Mouse (Mus musculus) CH12.LX (cell line): ENCODE measurements at regions not wholly inside any gene's neighbourhood (a gene's known extent, or its start where the extent isn't known, plus 50 kb on each side); places are given as distances from the start of the nearest gene placed in this dataset.

ENCODE experiments used
- DNase-seq: peaks from one replicate; pipeline ENCODE4 v3.0.0-alpha.2; 2013; ENCODE audit errors: extremely low read depth
- H3K27ac ChIP-seq: 2 replicates; pipeline ENCODE4 v1.5.1; 2012; ENCODE audit warnings: low read depth, mild to moderate bottlenecking, control low read depth, moderate library complexity; ENCODE audit not compliant: insufficient read depth
- H3K27me3 ChIP-seq: replicated peaks from 2 replicates; pipeline ENCODE3; 2012; ENCODE audit warnings: inconsistent platforms
- H3K36me3 ChIP-seq, 2 experiments: replicated peaks in 1 of 2; 2 replicates each; pipeline versions ENCODE3 to v1.6.1; 2012; ENCODE audit warnings: inconsistent platforms in 1 of 2, low read length in 1 of 2, mild to moderate bottlenecking in 1 of 2, mixed read lengths in 1 of 2, moderate library complexity in 1 of 2; ENCODE audit not compliant: control insufficient read depth in 1 of 2, insufficient read depth in 1 of 2
- H3K4me1 ChIP-seq, 2 experiments: 2 replicates each; pipeline ENCODE4 v1.6.1; 2012; ENCODE audit warnings: inconsistent platforms in 1 of 2, moderate library complexity in 1 of 2; ENCODE audit not compliant: insufficient read depth in 2 of 2, control insufficient read depth in 1 of 2
- H3K4me2 ChIP-seq: 2 replicates; pipeline ENCODE4 v1.6.1; 2012; ENCODE audit warnings: low read depth, mild to moderate bottlenecking, control low read depth; ENCODE audit not compliant: poor library complexity, insufficient read depth, severe bottlenecking
- H3K4me3 ChIP-seq, 3 experiments: fragments of 150-350 bp in 1 of 3; sonication (generic) in 1 of 3; replicated peaks in 1 of 3; 2 replicates each; pipeline versions ENCODE3 to v1.5.1; 2011 to 2012; ENCODE audit warnings: low read depth in 2 of 3, low read length in 2 of 3, mild to moderate bottlenecking in 2 of 3, moderate library complexity in 2 of 3, control low read depth in 1 of 3, improper control_type of control experiment in 1 of 3, inconsistent platforms in 1 of 3, mixed read lengths in 1 of 3; ENCODE audit not compliant: poor library complexity in 1 of 3
- H3K79me2 ChIP-seq: replicated peaks from 2 replicates; pipeline ENCODE4 v1.6.1; 2012; ENCODE audit warnings: mild to moderate bottlenecking, moderate library complexity; ENCODE audit not compliant: control insufficient read depth, poor library complexity, insufficient read depth, severe bottlenecking; ENCODE audit errors: extremely low read depth
- H3K9ac ChIP-seq: 2 replicates; pipeline ENCODE4 v1.6.1; 2012; ENCODE audit warnings: low read depth, mild to moderate bottlenecking, control low read depth, moderate library complexity; ENCODE audit not compliant: insufficient read depth
- H3K9me3 ChIP-seq: replicated peaks from 2 replicates; pipeline ENCODE3; 2012; ENCODE audit warnings: low read length, inconsistent platforms, mixed read lengths
- BHLHE40 ChIP-seq: IDR thresholded peaks from 2 replicates; pipeline ENCODE4 v1.6.1; 2011; ENCODE audit warnings: mild to moderate bottlenecking, low read depth, low read length, improper control_type of control experiment
- CTCF ChIP-seq, 2 experiments: IDR thresholded peaks in 1 of 2; conservative IDR thresholded peaks in 1 of 2; 2 replicates each; pipeline ENCODE4 v1.5.1; 2011 to 2012; ENCODE audit warnings: low read depth in 2 of 2, low read length in 2 of 2, improper control_type of control experiment in 1 of 2, inconsistent platforms in 1 of 2, mild to moderate bottlenecking in 1 of 2, moderate library complexity in 1 of 2
- HCFC1 ChIP-seq: IDR thresholded peaks from 2 replicates; pipeline ENCODE4 v1.6.1; 2012; ENCODE audit warnings: low read depth, mild to moderate bottlenecking, inconsistent platforms, low read length, improper control_type of control experiment
- JUND ChIP-seq: conservative IDR thresholded peaks from 2 replicates; pipeline ENCODE4 v1.6.1; 2011; ENCODE audit warnings: low read depth, low read length, improper control_type of control experiment
- MAFK ChIP-seq: IDR thresholded peaks from 2 replicates; pipeline ENCODE4 v1.6.1; 2011; ENCODE audit warnings: low read length, improper control_type of control experiment; ENCODE audit not compliant: insufficient replicate concordance
- MAZ ChIP-seq: IDR thresholded peaks from 2 replicates; pipeline ENCODE4 v1.6.1; 2012; ENCODE audit warnings: low read depth, mild to moderate bottlenecking, inconsistent platforms, low read length, improper control_type of control experiment, moderate library complexity
- POLR2AphosphoS2 ChIP-seq: IDR thresholded peaks from 2 replicates; pipeline ENCODE4 v1.6.1; 2011; ENCODE audit warnings: low read depth, low read length, improper control_type of control experiment
- RAD21 ChIP-seq: IDR thresholded peaks from 2 replicates; pipeline ENCODE4 v1.6.1; 2011; ENCODE audit warnings: low read depth, mild to moderate bottlenecking, low read length, improper control_type of control experiment, moderate library complexity
- RCOR1 ChIP-seq: conservative IDR thresholded peaks from 2 replicates; pipeline ENCODE4 v1.6.1; 2012; ENCODE audit warnings: low read depth, mild to moderate bottlenecking, inconsistent platforms, low read length, improper control_type of control experiment
- SMC3 ChIP-seq: IDR thresholded peaks from 2 replicates; pipeline ENCODE4 v1.6.1; 2011; ENCODE audit warnings: low read depth, low read length, improper control_type of control experiment
- UBTF ChIP-seq: IDR thresholded peaks from 2 replicates; pipeline ENCODE4 v1.6.1; 2012; ENCODE audit warnings: low read depth, mild to moderate bottlenecking, inconsistent platforms, low read length, improper control_type of control experiment, moderate library complexity
- USF1 ChIP-seq: IDR thresholded peaks from 2 replicates; pipeline ENCODE4 v1.6.1; 2014; ENCODE audit warnings: low read depth, mild to moderate bottlenecking, inconsistent platforms, low read length, improper control_type of control experiment
- USF2 ChIP-seq: conservative IDR thresholded peaks from 2 replicates; pipeline ENCODE4 v1.6.1; 2011; ENCODE audit warnings: low read depth, low read length, improper control_type of control experiment
- ZKSCAN1 ChIP-seq: IDR thresholded peaks from 2 replicates; pipeline ENCODE4 v1.6.1; 2012; ENCODE audit warnings: low read depth, inconsistent platforms, low read length, improper control_type of control experiment, borderline replicate concordance
- dilution Hi-C: fragments of 300-500 bp; cut with MboI; formaldehyde crosslinking; loops from 2 replicates; pipeline ENCODE4 v1.14.3; 2020; ENCODE audit warnings: low sequenced_read_pairs; ENCODE audit not compliant: extremely low pct_unique_long_range_greater_than_20kb, extremely low pct_ligation_motif_present
- in situ Hi-C: fragments of 300-500 bp; cut with MboI; formaldehyde crosslinking; loops from 3 replicates; pipeline ENCODE4 v1.14.3; 2019; ENCODE audit warnings: low sequenced_read_pairs, low pct_ligation_motif_present, low pct_unique_long_range_greater_than_20kb, mixed read lengths

DNA sequence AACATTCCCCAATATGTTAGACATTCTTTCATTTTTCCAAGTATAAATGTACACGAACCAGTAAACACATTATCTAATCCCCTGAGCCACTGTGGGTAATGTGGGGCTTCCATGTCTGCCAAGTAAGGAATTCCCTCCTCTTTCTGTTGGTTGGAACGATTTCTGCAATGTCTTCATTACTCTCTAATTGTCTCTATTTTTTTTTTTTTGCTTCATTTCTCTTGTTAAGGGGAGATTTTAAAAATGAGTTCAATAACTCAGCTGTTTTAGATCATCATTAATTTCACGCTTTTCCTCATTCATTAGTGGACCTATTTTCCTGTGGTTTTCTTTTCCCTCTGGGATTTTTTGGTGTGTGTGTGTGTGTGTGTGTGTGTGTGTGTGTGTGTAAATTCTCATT, 337.6 kb upstream of the Arpp21 start:
- no peak for TF ChIP-seq RAD21
- DNase-seq: no peak
- no peak overlapping the region for H3K9ac ChIP-seq
- peaks cover 43% of the 10 kb centered on the region for H3K9me3 ChIP-seq
- H3K36me3 ChIP-seq: no peaks in the 10 kb centered on the region
- H3K4me3 ChIP-seq: no peak overlapping the region
- dilution Hi-C loops: no loop called here
- H3K4me1 ChIP-seq: no peaks in the 10 kb centered on the region
- no peak overlapping the region for H3K27ac ChIP-seq
- H3K79me2 ChIP-seq: no peaks in the 10 kb centered on the region
- no peak overlapping the region for H3K4me2 ChIP-seq
- H3K27me3 ChIP-seq: no peaks in the 10 kb centered on the region
- in situ Hi-C loops: no loop called here

- DNase-seq: no peak
- TF ChIP-seq UBTF: no peak
- no peak for TF ChIP-seq HCFC1
- TF ChIP-seq RCOR1: no peak
- TF ChIP-seq ZKSCAN1: no peak
- no peak for TF ChIP-seq MAFK
- TF ChIP-seq JUND: no peak
- TF ChIP-seq BHLHE40: no peak
- no peak for TF ChIP-seq POLR2AphosphoS2
Observed at GRCm38 (mm10) chr9:112561348-112561747, 325.6 kb upstream of the Arpp21 start.

DNA sequence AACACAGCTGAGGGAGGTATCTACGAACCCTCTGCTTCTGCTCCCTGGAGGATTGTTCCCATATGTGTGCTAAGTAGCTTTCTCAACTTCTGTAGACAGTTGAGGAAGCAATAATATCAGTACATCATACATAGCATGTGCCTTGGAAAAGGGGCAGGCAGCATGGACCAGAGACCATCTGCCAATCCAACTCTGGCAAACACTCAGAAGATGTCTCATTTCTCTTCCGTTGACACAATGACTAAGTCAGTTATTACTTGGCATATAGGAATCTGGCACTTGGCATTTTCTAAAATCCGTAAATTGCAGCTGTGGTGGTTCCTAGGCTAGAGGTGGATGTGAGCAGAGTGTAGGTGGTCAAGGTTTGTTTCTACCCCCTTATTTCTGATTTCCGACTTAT, 324.5 kb upstream of the Arpp21 start:
- no peak overlapping the region for H3K4me3 ChIP-seq

More at GRCm38 (mm10) chr9:112561348-112561747, 325.6 kb upstream of the Arpp21 start:
- Histone ChIP-seq H3K4me3 (no peak overlapping the region), H3K27me3 (no peaks in the 10 kb centered on the region), H3K36me3 (no peaks in the 10 kb centered on the region), H3K27ac (no peak overlapping the region), H3K9ac (no peak overlapping the region), H3K4me2 (no peak overlapping the region), H3K79me2 (no peaks in the 10 kb centered on the region), H3K9me3 (peaks cover 40% of the 10 kb centered on the region), H3K4me1 (no peaks in the 10 kb centered on the region)
- in situ Hi-C loops (no loop called here), dilution Hi-C loops (no loop called here)

More for the DNA sequence above, 324.5 kb upstream of the Arpp21 start:
- no peak overlapping the region for H3K9ac ChIP-seq
- H3K79me2 ChIP-seq: no peaks in the 10 kb centered on the region
- no peaks in the 10 kb centered on the region for H3K36me3 ChIP-seq
- in situ Hi-C loops: no loop called here
- H3K9me3 ChIP-seq: peaks cover 40% of the 10 kb centered on the region
- H3K27ac ChIP-seq: no peak overlapping the region
- no peak for DNase-seq
- dilution Hi-C loops: no loop called here
- H3K27me3 ChIP-seq: no peaks in the 10 kb centered on the region
- H3K4me1 ChIP-seq: no peaks in the 10 kb centered on the region
- TF ChIP-seq SMC3 (no peak), MAZ (no peak), UBTF (no peak), USF1 (no peak), CTCF (conservative IDR thresholded peaks at IDR 0.05 in 1 of 2, IDR thresholded peaks at IDR 0.05 in 1 of 2; ENCODE audit: low read depth in 2 of 2, low read length in 2 of 2) (no peak), BHLHE40 (no peak), USF2 (no peak)
- H3K4me2 ChIP-seq: no peak overlapping the region
